Comparison of ENCODE assay signal across 24 mouse cellular contexts in the genomic region with DNA sequence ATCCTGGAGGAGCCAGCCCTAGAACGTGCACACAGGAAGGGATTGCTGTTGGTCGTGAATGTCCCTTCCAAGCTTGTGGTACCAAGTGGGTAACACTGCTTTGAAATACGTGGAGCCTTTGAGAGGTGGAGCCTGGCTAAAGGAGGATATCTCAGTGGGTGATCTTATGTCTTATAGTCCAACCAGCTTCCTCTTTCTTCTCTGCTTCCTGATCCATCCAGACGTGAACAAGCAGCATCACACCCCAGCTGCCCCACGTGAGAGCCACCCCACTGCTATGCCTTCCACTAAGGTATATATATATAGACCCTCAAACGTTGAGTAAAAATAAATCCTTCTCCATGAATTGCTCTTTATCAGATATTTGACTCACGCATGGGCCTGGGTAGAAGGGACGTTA. TPM values are rescaled to one million over a fixed set of nuclear protein-coding genes. Genes with fewer than 3 reads are reported as not detected.
DNase-seq lines count a peak whose midpoint lies in the region; ATAC-seq and TF ChIP-seq lines count a peak whose summit lies in the region.
"Had no signal": no experiment of that assay in that cellular context is flagged by ENCODE, and none has a peak within 500 bp of the region (broad histone marks: within the 10 kb centered on the region; RNA-seq: fewer than 3 reads in every experiment).

No protein-coding gene starts in this region.

- H3K9me3 ChIP-seq in MEL (replicated peaks; ENCODE audit: insufficient read depth, low read length) = no peaks in the 10 kb centered on the region
- H3K9me3 ChIP-seq in forebrain, embryonic 16.5 days (ENCODE audit: control insufficient read depth, low read length) = no peaks in the 10 kb centered on the region
- H3K9me3 ChIP-seq: embryonic facial prominence, embryonic 12.5 days; forebrain, embryonic 13.5 days; G1E; heart, embryonic 10.5 days; hindbrain, embryonic 13.5 days had no signal

- no peak for TF ChIP-seq CTCF in MEL (IDR thresholded peaks at IDR 0.05 in 2 of 3, conservative IDR thresholded peaks at IDR 0.05 in 1 of 3; ENCODE audit: control insufficient read depth in 1 of 3, insufficient read depth in 1 of 3, low read depth in 2 of 3, low read length in 3 of 3, poor library complexity in 1 of 3, severe bottlenecking in 1 of 3)

- peaks cover 0 to 2% of the 10 kb centered on the region in 2 experiments; a peak in 1 of 4 replicates for H3K27me3 ChIP-seq in MEL (ENCODE audit: control insufficient read depth in 1 of 2, insufficient read depth in 2 of 2, low read length in 2 of 2)
- no peaks in the 10 kb centered on the region for H3K27me3 ChIP-seq in forebrain, embryonic 16.5 days (replicated peaks; ENCODE audit: control insufficient read depth, insufficient read depth, low read length)
- H3K27me3 ChIP-seq: embryonic facial prominence, embryonic 12.5 days; forebrain, embryonic 13.5 days had no signal

- H3K36me3 ChIP-seq in MEL (ENCODE audit: control insufficient read depth in 1 of 2, insufficient read depth in 2 of 2, low read length in 2 of 2) = peaks cover 0 to 2% of the 10 kb centered on the region in 2 experiments; a peak in 1 of 4 replicates
- H3K36me3 ChIP-seq in forebrain, embryonic 16.5 days (ENCODE audit: control insufficient read depth, insufficient read depth) = no peaks in the 10 kb centered on the region
- H3K36me3 ChIP-seq: embryonic facial prominence, embryonic 12.5 days; G1E; heart, embryonic 10.5 days; hindbrain, embryonic 13.5 days had no signal

- TF ChIP-seq POLR2A in MEL (IDR thresholded peaks at IDR 0.05; ENCODE audit: control insufficient read depth in 1 of 2, insufficient read depth in 1 of 2, low read depth in 1 of 2, low read length in 2 of 2, poor library complexity in 1 of 2) = no peak

- peak overlapping the region in 1 of 2 experiments; percentile 30; a peak in 1 of 4 replicates for H3K4me3 ChIP-seq in MEL (ENCODE audit: control insufficient read depth in 1 of 2, insufficient read depth in 1 of 2, low read depth in 2 of 2, low read length in 2 of 2)
- no peak overlapping the region for H3K4me3 ChIP-seq in forebrain, embryonic 16.5 days (replicated peaks; ENCODE audit: low read length)
- H3K4me3 ChIP-seq: embryonic facial prominence, embryonic 12.5 days; forebrain, embryonic 13.5 days; gastrocnemius, adult 2 months; heart, embryonic 10.5 days; hindbrain, embryonic 13.5 days had no signal

- peak; percentile 67 for ATAC-seq in megakaryocyte, adult 5-6 weeks (ENCODE audit: poor library complexity, severe bottlenecking)
- ATAC-seq in neutrophil, adult 5-6 weeks (ENCODE audit: extremely low read depth, insufficient number of reproducible peaks, low FRiP score, poor library complexity, severe bottlenecking) = peak; percentile 66; the same call in 1 of the 2 replicates
- no peak for ATAC-seq in erythroblast, adult 5-6 weeks (replicated peaks; ENCODE audit: low FRiP score, poor library complexity, severe bottlenecking)
- no peak for ATAC-seq in forebrain, embryonic 16.5 days
- ATAC-seq: CD4-positive, CD25-positive, alpha-beta regulatory T cell, adult 4 months; forebrain, embryonic 13.5 days; hindbrain, postnatal 0 days; Patski had no signal

- H3K9ac ChIP-seq in MEL (ENCODE audit: control insufficient read depth, low read depth, low read length, poor library complexity, severe bottlenecking) = no peak overlapping the region
- no peak overlapping the region for H3K9ac ChIP-seq in forebrain, embryonic 16.5 days (replicated peaks; ENCODE audit: low read depth, low read length)
- H3K9ac ChIP-seq: embryonic facial prominence, embryonic 12.5 days; forebrain, embryonic 13.5 days; hindbrain, embryonic 13.5 days had no signal

- H3K4me1 ChIP-seq in MEL (ENCODE audit: control insufficient read depth in 1 of 2, insufficient read depth in 2 of 2, low read length in 2 of 2) = peaks cover 0 to 5% of the 10 kb centered on the region in 2 experiments; a peak in 2 of 4 replicates
- H3K4me1 ChIP-seq in forebrain, embryonic 16.5 days (replicated peaks; ENCODE audit: control insufficient read depth, insufficient read depth, low read length) = no peaks in the 10 kb centered on the region
- H3K4me1 ChIP-seq: embryonic facial prominence, embryonic 12.5 days; forebrain, embryonic 13.5 days; heart, embryonic 10.5 days; hindbrain, embryonic 13.5 days had no signal

- no peak for TF ChIP-seq RAD21 in MEL (IDR thresholded peaks at IDR 0.05; ENCODE audit: low read depth, low read length)

- DNase-seq in 416B (ENCODE audit: low read depth) (peak; percentile 29), MEL (ENCODE audit: low read depth, low spot score) (peak; percentile 68)
- DNase-seq in heart, adult 18-20 months = no peak
- DNase-seq: adrenal gland, adult 2 months; adrenal gland, postnatal 25 days; cerebellum, adult 18-20 months; cerebellum, adult 9-11 months; embryo, embryonic 11 days; gastrocnemius, adult 2 months; gastrocnemius, postnatal 25 days; heart, postnatal 10 days; heart, postnatal 4 days had no signal

- H3K4me2 ChIP-seq in forebrain, embryonic 16.5 days (ENCODE audit: low read length) = no peak overlapping the region
- H3K4me2 ChIP-seq: embryonic facial prominence, embryonic 12.5 days; forebrain, embryonic 13.5 days; hindbrain, embryonic 13.5 days had no signal

- H3K79me2 ChIP-seq in MEL (ENCODE audit: control insufficient read depth, insufficient read depth, low read length, poor library complexity) = no peaks in the 10 kb centered on the region

- 0 out of 4 replicates have a peak, but pooled peaks of 1 of the 2 experiments have one; percentile 9 for TF ChIP-seq EP300 in MEL (IDR thresholded peaks at IDR 0.05; ENCODE audit: low read depth in 1 of 2, low read length in 2 of 2)

- no peak overlapping the region for H3K27ac ChIP-seq in MEL (ENCODE audit: control insufficient read depth, low read depth, low read length)
- no peak overlapping the region for H3K27ac ChIP-seq in forebrain, embryonic 16.5 days (ENCODE audit: low read length)
- H3K27ac ChIP-seq: embryonic facial prominence, embryonic 12.5 days; forebrain, embryonic 13.5 days; gastrocnemius, adult 2 months; heart, embryonic 10.5 days; hindbrain, embryonic 13.5 days; hindbrain, postnatal 0 days had no signal

- WGBS in forebrain, embryonic 16.5 days = 58% methylated on average over 8 of the region's 8 CpGs

TF ChIP-seq in MEL, 35 proteins besides CTCF, POLR2A, EP300 and RAD21:
- TF ChIP-seq USF1 (IDR thresholded peaks at IDR 0.05; ENCODE audit: low read depth, low read length) (peak; percentile 53; the same call in 1 of the 2 replicates), ELF1 (IDR thresholded peaks at IDR 0.05; ENCODE audit: low read depth, low read length) (0 out of 2 replicates have a peak, but pooled peaks have one; percentile 31), NRF1 (IDR thresholded peaks at IDR 0.05; ENCODE audit: insufficient read depth, low read depth, low read length, poor library complexity, severe bottlenecking) (no peak), BHLHE40 (IDR thresholded peaks at IDR 0.05; ENCODE audit: borderline replicate concordance, low read depth, low read length) (peak; percentile 28; the same call in 1 of the 2 replicates), POLR2AphosphoS2 (IDR thresholded peaks at IDR 0.05; ENCODE audit: low read length) (no peak), GATA1 (IDR thresholded peaks at IDR 0.05; ENCODE audit: low read depth, low read length) (peak; percentile 81), ETS1 (IDR thresholded peaks at IDR 0.05; ENCODE audit: low read depth, low read length) (no peak), MAX (IDR thresholded peaks at IDR 0.05; ENCODE audit: low read length) (peak; percentile 33; the same call in 1 of the 2 replicates)

RNA-seq across cellular contexts. Expression of a gene that starts 13.5 kb away (rescaled TPM):
- 14.9 and 16.1 TPM in 2 replicates for total RNA-seq in MEL (2012; rRNA removed)
- polyA plus RNA-seq in MEL (2012; ENCODE audit: insufficient read depth in 1 of 2, insufficient read length in 2 of 2, low read depth in 1 of 2, low replicate concordance in 2 of 2, missing spikeins in 1 of 2) = 10 to 100 TPM in 1 of 2 experiments, not detected in 1; 23.9 TPM
- total RNA-seq in megakaryocyte, adult 5-6 weeks (2015) = 25.8 and 28.5 TPM in 2 replicates
- total RNA-seq in megakaryocyte, adult 5-6 weeks (2017) = 44.7 and 54.8 TPM in 2 replicates
- 159 and 166 TPM in 2 replicates for total RNA-seq in neutrophil, adult 5-6 weeks (2017)
- total RNA-seq in erythroblast, adult 5-6 weeks (2015; ENCODE audit: low replicate concordance) = 21.3 and 35.0 TPM in 2 replicates
- 40.5 and 58.8 TPM in 2 replicates for total RNA-seq in erythroblast, adult 5-6 weeks (2017; ENCODE audit: low replicate concordance)
- total RNA-seq in heart, adult 18-20 months (2021) = 10 to 100 TPM; 27.2 to 29.3 TPM
- 56.7 and 58.5 TPM in 2 replicates for polyA plus RNA-seq in forebrain, embryonic 16.5 days (2015; fragmentation: Nextera tagmentation; extraction: Ambion mirVana)

RNA-seq across cellular contexts. Expression of a gene that starts 45.6 kb away (rescaled TPM):
- 16.7 and 22.4 TPM in 2 replicates for total RNA-seq in MEL (2012; rRNA removed)
- polyA plus RNA-seq in MEL (2012; ENCODE audit: insufficient read depth in 1 of 2, insufficient read length in 2 of 2, low read depth in 1 of 2, low replicate concordance in 2 of 2, missing spikeins in 1 of 2) = 10 to 100 TPM in 1 of 2 experiments, not detected in 1; 32.3 TPM
- 8.0 and 10.6 TPM in 2 replicates for total RNA-seq in megakaryocyte, adult 5-6 weeks (2015)
- 4.5 and 6.2 TPM in 2 replicates for total RNA-seq in megakaryocyte, adult 5-6 weeks (2017)
- 3.1 and 5.1 TPM in 2 replicates for total RNA-seq in neutrophil, adult 5-6 weeks (2017)
- total RNA-seq in erythroblast, adult 5-6 weeks (2015; ENCODE audit: low replicate concordance) = 8.3 and 8.6 TPM in 2 replicates
- 2.5 and 4.0 TPM in 2 replicates for total RNA-seq in erythroblast, adult 5-6 weeks (2017; ENCODE audit: low replicate concordance)
- 1 to 10 TPM; 5.5 to 8.3 TPM for total RNA-seq in heart, adult 18-20 months (2021)
- 37.2 and 38.7 TPM in 2 replicates for polyA plus RNA-seq in forebrain, embryonic 16.5 days (2015; fragmentation: Nextera tagmentation; extraction: Ambion mirVana)

Comparison
In these comparisons a context has a peak if more than half of its experiments do, and no peak if none do; other contexts are left out.
1. DNase-seq: peak in 416B (single experiment) and MEL (single experiment); none in heart, adult 18-20 months (0 of 2).
2. ATAC-seq: peak in megakaryocyte, adult 5-6 weeks (single experiment) and neutrophil, adult 5-6 weeks (single experiment); none in erythroblast, adult 5-6 weeks (single experiment) and forebrain, embryonic 16.5 days (single experiment).